Mouse (Mus musculus) CD4-positive naive resting alpha-beta T cell, adult 76 days (primary cell): ENCODE data around the gene Abca13. TPM values are rescaled to one million over a fixed set of nuclear protein-coding genes. Genes with fewer than 3 reads are reported as not detected.

ENCODE experiments used
- total RNA-seq: library from RNA; stranded (reverse); gene quantifications from one replicate; pipeline ENCODE4 v1.2.4, GENCODE M21; 2023

The Abca13 gene
- 0.06 TPM for total RNA-seq

GRCm38 (mm10) chr11:9191555-9192131 lies at the start of gene Abca13:
Abca13 (plus strand) TSS chr11:9191942.

Other genes starting within 250 kb of the Abca13 start
- gene Pkd1l1, start 218.7 kb upstream of the Abca13 start, total RNA-seq: 0.06 TPM
- 11.1 TPM for gene Hus1, start 180.8 kb upstream of the Abca13 start, total RNA-seq
- not detected for gene Gm11992, start 143.3 kb upstream of the Abca13 start, total RNA-seq
- gene Sun3, start 143.0 kb upstream of the Abca13 start, total RNA-seq: not detected
- not detected for gene Upp1, start 73.8 kb upstream of the Abca13 start, total RNA-seq